Mouse (Mus musculus): ENCODE data around the gene Shtn1.

Shtn1 gene

DNA sequence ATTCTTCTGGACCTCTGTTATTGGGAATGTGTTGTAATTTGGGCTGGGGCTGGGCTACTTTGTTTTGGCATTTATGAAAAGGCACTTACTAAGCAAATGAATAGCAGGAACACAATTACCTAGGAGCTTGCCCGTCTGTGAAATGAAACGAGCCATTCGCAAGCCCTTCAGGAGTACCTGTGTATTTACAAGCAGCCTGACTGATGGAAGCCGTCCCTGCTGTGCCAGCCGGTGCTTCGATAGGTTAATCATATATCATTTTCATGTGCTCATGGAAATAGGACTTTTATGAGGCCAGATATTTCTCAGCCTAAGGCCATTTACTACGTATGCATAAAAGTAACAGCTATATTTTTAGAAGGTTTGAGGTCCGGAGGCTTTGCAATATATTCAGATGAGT lies 112.9 kb downstream of the Shtn1 start:
- DNase-seq, result no peak

DNA sequence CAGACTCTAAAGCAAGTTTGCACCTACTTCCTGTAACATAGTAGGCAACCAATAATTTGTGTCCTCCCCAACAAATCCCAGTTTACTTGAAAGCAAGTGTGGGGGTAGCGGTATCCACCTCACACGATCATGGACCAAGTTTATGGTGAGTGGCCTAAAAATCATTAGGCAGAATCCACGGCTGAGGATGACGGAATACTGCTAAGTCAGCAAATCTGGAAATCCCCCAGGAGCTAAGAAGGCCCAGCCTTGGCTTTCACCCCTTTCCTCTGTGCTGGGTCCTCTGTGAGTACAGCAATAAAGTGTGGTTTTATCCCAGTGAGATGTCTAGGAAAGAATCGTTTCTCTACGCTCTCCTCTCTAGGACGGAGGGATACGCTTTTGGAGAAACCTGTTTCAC lies 121.1 kb downstream of the Shtn1 start:
- DNase-seq, result no peak

DNA sequence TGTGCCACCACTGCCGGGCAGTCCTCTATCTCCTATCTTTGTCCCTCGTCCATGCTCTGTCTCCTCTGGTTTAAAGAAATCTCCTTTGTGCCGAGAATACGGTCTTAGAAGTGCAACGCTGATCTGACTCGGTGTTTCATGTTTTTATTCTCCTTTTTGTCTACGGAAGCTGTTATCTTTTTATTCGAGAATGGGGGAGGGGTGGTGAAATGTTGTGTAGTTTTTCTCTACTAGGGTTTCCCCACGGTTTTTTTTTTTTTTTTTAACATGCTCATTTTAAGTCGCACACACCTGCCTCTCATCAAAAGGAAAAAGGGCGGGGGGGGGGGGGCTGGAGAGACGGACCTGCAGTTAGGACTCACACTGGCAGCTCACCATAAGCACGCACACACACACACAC lies 123.7 kb downstream of the Shtn1 start:
- DNase-seq, result no peak

DNA sequence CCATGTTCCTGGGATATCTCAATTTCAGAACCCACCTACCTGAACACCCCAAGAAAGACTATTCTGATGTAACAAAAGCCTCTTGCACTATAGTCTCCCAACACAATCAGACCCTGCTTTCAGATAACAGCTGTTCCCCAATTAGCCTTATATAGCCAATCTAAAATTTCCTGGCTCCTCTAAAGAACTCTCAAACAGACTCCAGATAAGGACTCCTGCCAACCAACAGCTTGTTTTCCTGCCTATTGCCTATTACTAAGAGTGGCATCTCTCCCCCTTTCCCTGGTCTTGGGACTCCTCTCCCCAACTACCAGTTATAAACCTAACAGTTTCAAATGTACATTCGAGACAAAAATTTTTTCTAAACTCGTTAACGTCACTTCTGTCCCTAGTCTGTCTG lies 124.4 kb downstream of the Shtn1 start:
- DNase-seq, result no peak

DNA sequence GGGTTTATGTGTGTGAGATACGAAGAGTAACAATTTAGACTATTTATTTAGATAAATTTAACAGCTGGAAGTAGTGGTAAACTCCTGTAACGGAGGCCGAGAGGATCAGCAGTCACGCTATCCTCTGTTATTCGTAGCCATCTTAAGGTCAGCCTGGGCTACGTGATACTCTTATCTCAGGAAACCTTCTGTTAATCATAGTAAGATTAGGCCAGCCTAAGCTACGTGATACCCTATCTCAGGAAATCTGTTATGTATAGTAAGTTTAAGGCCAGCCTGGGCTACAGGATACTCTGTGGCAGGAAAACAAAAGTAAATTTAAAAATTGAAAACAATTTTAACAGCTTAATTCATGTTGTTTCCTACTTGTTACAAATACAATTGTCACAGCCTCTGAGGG lies 129.9 kb downstream of the Shtn1 start:
- DNase-seq, result no peak

DNA sequence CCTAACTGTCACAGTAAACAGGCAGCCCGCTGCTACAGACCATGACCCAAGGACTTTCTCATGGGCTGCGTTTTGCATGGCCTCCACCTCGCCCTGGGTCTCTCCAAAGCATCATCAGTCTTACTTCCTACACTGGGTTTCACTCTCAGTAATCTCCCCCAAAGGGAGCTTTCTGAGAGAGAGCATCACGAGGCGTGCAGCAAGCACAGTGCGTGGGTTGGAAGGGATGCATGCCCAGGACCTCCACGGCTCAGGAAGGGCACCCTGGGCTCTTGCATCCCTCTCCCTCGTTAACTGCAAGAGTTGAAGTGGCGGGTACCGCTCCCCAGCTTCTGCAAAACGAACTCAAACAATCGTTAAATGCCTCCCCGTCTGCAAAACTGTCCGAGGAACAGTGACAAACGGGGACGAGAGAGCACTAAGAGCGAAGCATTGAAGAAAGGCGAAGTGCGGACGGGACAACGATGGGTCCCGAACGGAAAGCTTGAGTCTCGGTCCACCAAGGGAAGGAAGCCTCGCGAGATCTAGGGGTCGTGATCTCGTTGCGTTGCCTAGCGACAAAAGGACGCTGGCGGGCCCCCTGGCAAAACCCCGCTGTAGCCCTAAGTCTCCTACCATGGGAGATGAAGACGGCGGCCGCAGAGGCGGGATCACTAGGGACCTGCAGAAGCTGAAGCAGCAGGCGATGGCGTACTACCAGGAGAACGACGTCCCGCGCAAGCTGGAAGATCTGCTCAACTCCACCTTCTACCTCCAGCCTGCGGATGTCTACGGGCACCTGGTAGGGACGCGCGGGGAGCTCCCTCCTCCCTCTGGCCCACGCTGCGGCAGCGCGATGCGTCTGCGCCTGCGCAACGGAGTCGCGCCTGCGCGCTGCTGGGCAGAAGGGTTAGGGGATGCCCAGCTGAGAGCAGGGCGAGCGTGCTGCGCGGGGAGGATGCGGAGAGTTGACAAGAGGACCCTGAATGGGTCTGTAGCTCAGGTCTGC lies 132.8 kb downstream of the Shtn1 start, which contains the start of the genes Eno4 and Hspa12a:
Gene Eno4 (plus strand): TSS at position 585 of the 988 bp plus-strand sequence.
Gene Hspa12a (minus strand): TSS at position 814 of the 988 bp plus-strand sequence.
- DNase-seq, result peak; percentile 92

DNA sequence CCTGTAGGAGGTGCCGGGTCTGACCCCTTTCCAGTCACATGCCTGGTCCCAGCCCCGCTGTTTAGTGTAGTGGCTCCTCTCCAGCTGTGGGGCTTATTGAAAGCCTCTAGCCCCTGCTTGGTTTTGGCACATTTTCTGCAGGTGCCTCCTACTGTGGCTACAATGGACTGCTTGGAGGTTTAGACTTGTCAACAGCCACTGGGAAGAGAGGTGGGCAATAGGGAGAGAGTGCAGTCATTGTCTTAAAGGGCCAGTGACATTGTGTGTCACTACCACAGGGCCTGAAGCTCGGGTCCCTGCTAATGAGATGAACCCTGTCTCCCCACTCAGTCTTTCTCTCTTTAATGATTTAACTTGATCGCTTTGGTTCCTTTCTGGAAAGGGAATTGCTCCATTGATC lies 142.8 kb downstream of the Shtn1 start:
- no peak for DNase-seq

DNA sequence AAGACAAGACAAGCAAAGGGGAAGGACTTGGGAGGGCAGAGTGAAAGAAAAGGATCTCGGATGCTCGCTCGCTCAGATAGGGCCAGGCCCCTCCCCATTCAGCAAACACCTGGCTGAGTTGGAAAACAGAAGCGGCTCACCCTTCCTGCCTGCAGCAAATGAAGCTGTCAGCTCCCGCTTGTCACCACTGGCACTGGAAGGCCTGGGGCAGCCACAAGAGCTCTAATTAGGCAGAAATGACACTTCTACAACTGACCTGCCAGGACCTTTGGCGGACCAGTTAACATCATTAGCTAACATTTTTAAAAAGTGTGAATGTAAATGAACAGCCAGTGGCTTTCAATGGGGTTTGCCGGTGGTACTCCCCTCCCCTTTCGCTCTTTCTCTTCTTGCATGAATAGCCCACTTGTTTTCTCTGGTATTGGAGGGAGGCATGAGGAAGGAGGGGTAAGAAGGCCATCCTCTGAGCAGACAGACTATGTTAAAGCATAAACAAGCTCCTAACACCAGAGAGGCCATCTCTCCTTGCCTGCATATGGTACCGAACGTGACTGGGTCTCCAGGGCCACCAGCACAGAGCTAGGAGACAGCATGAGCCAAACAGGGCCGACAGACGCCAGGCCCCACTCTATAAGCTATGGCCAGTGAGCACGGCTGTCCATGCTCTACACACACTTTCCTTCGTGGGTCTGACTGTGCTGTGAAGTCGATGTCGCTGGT lies 144.7 kb downstream of the Shtn1 start:
- DNase-seq, result no peak
